In genomic region chr13:72711136-72711535, GRCm38 (mm10) we compare ENCODE assay signal across 20 mouse cellular contexts.
"Had no signal": no experiment of that assay in that cellular context is flagged by ENCODE, and none has a peak within 500 bp of the region (broad histone marks: within the 10 kb centered on the region; RNA-seq: fewer than 3 reads in every experiment).

No protein-coding gene starts in this region.

- ATAC-seq: midbrain, embryonic 15.5 days had no signal

- H3K4me2 ChIP-seq: limb, embryonic 12.5 days; liver, embryonic 13.5 days; midbrain, embryonic 11.5 days; midbrain, embryonic 15.5 days; neural tube, embryonic 12.5 days; neural tube, embryonic 15.5 days had no signal

- H3K4me1 ChIP-seq: limb, embryonic 12.5 days; liver, embryonic 13.5 days; megakaryocyte, embryonic 14.5 days; midbrain, embryonic 15.5 days; neural tube, embryonic 15.5 days had no signal

- H3K36me3 ChIP-seq: limb, embryonic 12.5 days; liver, embryonic 13.5 days; midbrain, embryonic 15.5 days; neural tube, embryonic 12.5 days; neural tube, embryonic 15.5 days had no signal

- H3K27me3 ChIP-seq: liver, embryonic 13.5 days; megakaryocyte, embryonic 14.5 days; midbrain, embryonic 15.5 days; neural tube, embryonic 12.5 days; neural tube, embryonic 15.5 days had no signal

- H3K9me3 ChIP-seq: limb, embryonic 12.5 days; liver, embryonic 13.5 days; midbrain, embryonic 15.5 days; neural tube, embryonic 12.5 days; neural tube, embryonic 15.5 days had no signal

- H3K4me3 ChIP-seq: layer of hippocampus, adult 2 months; limb, embryonic 12.5 days; liver, embryonic 13.5 days; megakaryocyte, embryonic 14.5 days; midbrain, embryonic 15.5 days; neural tube, embryonic 12.5 days; neural tube, embryonic 15.5 days had no signal

- H3K9ac ChIP-seq: limb, embryonic 12.5 days; liver, embryonic 13.5 days; midbrain, embryonic 15.5 days; neural tube, embryonic 12.5 days; neural tube, embryonic 15.5 days had no signal

- DNase-seq: kidney, adult 2 months; kidney, postnatal 25 days; layer of hippocampus, adult 9-11 months; liver, embryonic 13.5 days; lung, adult 2 months; lung, postnatal 14 days; right cerebral cortex, adult 18-20 months; right cerebral cortex, postnatal 14 days; right cerebral cortex, postnatal 4 days; thymus, postnatal 14 days; thymus, postnatal 4 days had no signal

- H3K27ac ChIP-seq: kidney, postnatal 0 days; layer of hippocampus, adult 2 months; limb, embryonic 12.5 days; liver, embryonic 13.5 days; macrophage; midbrain, embryonic 15.5 days; neural tube, embryonic 12.5 days; neural tube, embryonic 15.5 days had no signal
